Mouse (Mus musculus) spleen, adult 2 months (tissue): ENCODE measurements around the gene Myo1d. TPM values are rescaled to one million over a fixed set of nuclear protein-coding genes. Genes with fewer than 3 reads are reported as not detected.

ENCODE experiments used
- DNase-seq, 2 experiments: peaks; one replicate each; pipeline versions ENCODE4 v3.0.0 to v3.0.0-alpha.2; 2012 to 2021; ENCODE audit warnings: low spot score in 2 of 2, low read depth in 1 of 2
- H3K27ac ChIP-seq: fragments of 200-500 bp; 2 replicates; pipeline ENCODE4 v1.5.1; 2012; ENCODE audit warnings: low read length, inconsistent platforms; ENCODE audit not compliant: insufficient read depth
- H3K27me3 ChIP-seq: fragments of 200-500 bp; 2 replicates; pipeline ENCODE4 v1.6.1; 2012; ENCODE audit warnings: mild to moderate bottlenecking, moderate library complexity, low read length, inconsistent platforms; ENCODE audit not compliant: control insufficient read depth, insufficient read depth
- H3K36me3 ChIP-seq: fragments of 200-500 bp; 2 replicates; pipeline ENCODE4 v1.6.1; 2012; ENCODE audit warnings: mild to moderate bottlenecking, low read length, inconsistent platforms; ENCODE audit not compliant: control insufficient read depth, insufficient read depth
- H3K4me1 ChIP-seq: fragments of 200-500 bp; 2 replicates; pipeline ENCODE4 v1.6.1; 2011; ENCODE audit warnings: inconsistent platforms; ENCODE audit not compliant: control insufficient read depth, insufficient read depth, insufficient read length
- H3K4me3 ChIP-seq: fragments of 200-500 bp; 2 replicates; pipeline ENCODE4 v1.5.1; 2011; ENCODE audit warnings: mild to moderate bottlenecking, inconsistent platforms; ENCODE audit not compliant: insufficient read depth, insufficient read length; ENCODE audit errors: extremely low read depth
- CTCF ChIP-seq: fragments of 200-500 bp; IDR thresholded peaks from 2 replicates; pipeline ENCODE4 v1.5.1; 2011; ENCODE audit warnings: mild to moderate bottlenecking, inconsistent platforms; ENCODE audit not compliant: insufficient read depth, insufficient read length, insufficient replicate concordance; ENCODE audit errors: extremely low read depth
- POLR2A ChIP-seq: fragments of 200-500 bp; IDR thresholded peaks from 2 replicates; pipeline ENCODE4 v1.6.1; 2011; ENCODE audit warnings: low read depth, low read length, inconsistent platforms
- WGBS: fragments of 180-500 bp; shearing (Covaris S2); methylation state at CpG from one replicate; pipeline ENCODE4 v1.1.7; 2018; 5-methylcytosine and 5-hydroxymethylcytosine counted together
- polyA plus RNA-seq: library from polyadenylated mRNA; depleted of rRNA; stranded (reverse); fragments of >200 nt; gene quantifications from 2 replicates; pipeline ENCODE4 v1.2.3, GENCODE M21; 2012

Myo1d gene
- polyA plus RNA-seq, 1 experiment = 6.2 TPM

- DNase-seq = no peak
- Histone ChIP-seq H3K27ac (no peak overlapping the region), H3K36me3 (no peaks in the 10 kb centered on the region), H3K27me3 (peaks cover 4% of the 10 kb centered on the region; the same call in 1 of the 2 replicates), H3K4me3 (no peak overlapping the region), H3K4me1 (peaks cover 9% of the 10 kb centered on the region)
- WGBS = 75% methylated on average over 7 of the region's 7 CpGs
- no peak for TF ChIP-seq CTCF
- TF ChIP-seq POLR2A = no peak
Measured at GRCm38 (mm10) chr11:80783460-80783859, 3.6 kb upstream of the Myo1d start.

DNA sequence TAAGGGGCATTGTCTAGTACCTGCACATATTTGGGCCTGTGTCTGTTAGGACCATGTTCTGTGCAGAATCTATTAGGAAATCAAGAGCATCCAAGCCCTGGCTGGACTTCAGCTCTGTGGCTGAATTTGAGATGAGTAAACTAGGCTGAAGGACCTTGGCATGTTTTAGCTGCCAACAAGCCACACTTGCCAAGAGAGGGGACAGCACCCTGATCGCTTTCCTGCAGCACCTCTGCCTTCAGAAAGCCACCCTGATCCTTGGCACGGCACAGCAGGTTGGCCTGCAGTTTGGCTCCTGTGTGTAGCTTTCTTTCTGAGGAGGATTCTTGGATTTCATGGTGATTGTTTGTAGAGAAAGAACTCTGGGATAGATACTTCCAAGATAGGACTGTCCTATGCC, 1.7 kb upstream of the Myo1d start:
- TF ChIP-seq POLR2A (no peak), CTCF (no peak)
- no peak for DNase-seq
- peaks cover 9% of the 10 kb centered on the region for H3K4me1 ChIP-seq
- no peak overlapping the region for H3K27ac ChIP-seq
- peaks cover 4% of the 10 kb centered on the region; the same call in 1 of the 2 replicates for H3K27me3 ChIP-seq
- WGBS = 97% methylated on average over 2 of the region's 2 CpGs
- H3K4me3 ChIP-seq = no peak overlapping the region
- no peaks in the 10 kb centered on the region for H3K36me3 ChIP-seq

- TF ChIP-seq CTCF (no peak), POLR2A (no peak)
- no peak for DNase-seq
- Histone ChIP-seq H3K4me3 (peak overlapping the region; percentile 76), H3K36me3 (no peaks in the 10 kb centered on the region), H3K27ac (peak overlapping the region; percentile 62; the same call in 1 of the 2 replicates), H3K27me3 (peaks cover 4% of the 10 kb centered on the region; the same call in 1 of the 2 replicates), H3K4me1 (peaks cover 9% of the 10 kb centered on the region)
- 7% methylated on average over 18 of the region's 18 CpGs for WGBS
Measured at GRCm38 (mm10) chr11:80778916-80779526, 804 bp downstream of the Myo1d start.

DNA sequence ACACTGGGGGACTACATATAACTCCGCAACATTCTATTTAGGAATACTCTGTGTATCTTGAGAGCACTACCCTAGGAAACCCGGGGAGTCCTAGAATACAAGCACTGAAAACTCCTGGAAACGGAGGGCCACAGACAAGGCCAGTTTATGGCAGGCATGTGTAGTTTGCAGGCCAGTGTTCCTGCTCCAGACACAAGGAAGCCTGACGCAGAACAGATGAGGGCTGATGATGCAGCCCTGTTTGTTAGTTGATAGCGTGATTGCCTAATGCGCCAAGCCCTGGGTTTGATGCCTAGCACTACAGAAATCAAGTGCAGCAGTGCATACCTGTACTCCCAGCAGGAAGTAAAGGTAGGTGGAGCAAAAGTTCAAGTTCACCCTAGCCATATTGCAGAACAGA, 1.7 kb downstream of the Myo1d start:
- Histone ChIP-seq H3K27me3 (peaks cover 4% of the 10 kb centered on the region; the same call in 1 of the 2 replicates), H3K4me1 (peaks cover 9% of the 10 kb centered on the region), H3K36me3 (no peaks in the 10 kb centered on the region), H3K27ac (no peak overlapping the region), H3K4me3 (no peak overlapping the region)
- no peak for TF ChIP-seq POLR2A
- TF ChIP-seq CTCF = no peak
- WGBS = 82% methylated on average over 6 of the region's 6 CpGs
- DNase-seq = no peak

GRCm38 (mm10) chr11:80777708-80778107, 2.1 kb downstream of the Myo1d start:
- Histone ChIP-seq H3K27me3 (peaks cover 4% of the 10 kb centered on the region; the same call in 1 of the 2 replicates), H3K36me3 (no peaks in the 10 kb centered on the region), H3K4me1 (peaks cover 9% of the 10 kb centered on the region), H3K4me3 (no peak overlapping the region), H3K27ac (no peak overlapping the region)
- WGBS = 91% methylated on average over 2 of the region's 2 CpGs
- TF ChIP-seq CTCF (no peak), POLR2A (no peak)
- no peak for DNase-seq

GRCm38 (mm10) chr11:80775535-80775934, 4.3 kb downstream of the Myo1d start:
- TF ChIP-seq POLR2A (no peak), CTCF (no peak)
- 88% methylated on average over 3 of the region's 3 CpGs for WGBS

DNA sequence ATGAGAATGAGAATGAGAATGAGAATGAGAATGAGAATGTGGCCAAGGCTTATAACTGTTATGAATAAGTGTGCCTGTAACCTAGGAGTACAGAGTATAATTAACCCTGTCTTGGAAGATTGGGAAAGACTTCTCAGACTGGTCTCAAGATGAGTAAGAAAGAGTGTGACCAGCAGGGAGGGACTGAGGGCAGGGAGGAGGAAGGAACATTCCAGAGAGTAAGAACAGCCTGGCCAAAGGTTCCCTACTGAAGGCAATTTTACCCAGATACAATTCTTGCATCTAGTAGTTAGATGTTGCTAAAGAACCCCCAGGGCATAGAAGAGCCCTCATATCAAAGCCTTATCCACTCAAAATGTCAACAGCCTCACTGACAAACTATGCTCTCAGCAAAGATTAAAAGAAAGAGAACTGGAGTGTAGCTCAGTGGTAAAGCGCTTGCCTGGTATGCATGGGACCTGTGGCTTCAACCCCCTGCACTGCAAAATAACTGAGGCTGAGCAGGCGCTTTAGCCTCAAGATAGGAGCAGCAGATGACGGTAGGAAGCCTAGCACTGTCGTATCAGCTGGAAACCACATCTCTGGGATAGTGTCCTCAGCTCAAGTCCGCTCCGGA, 7.1 kb downstream of the Myo1d start:
- H3K27me3 ChIP-seq = no peaks in the 10 kb centered on the region
- H3K27ac ChIP-seq = no peak overlapping the region
- WGBS = 89% methylated on average over 6 of the region's 6 CpGs
- H3K4me3 ChIP-seq = no peak overlapping the region
- H3K36me3 ChIP-seq = no peaks in the 10 kb centered on the region
- DNase-seq = no peak
- no peaks in the 10 kb centered on the region for H3K4me1 ChIP-seq
- no peak for TF ChIP-seq POLR2A
- no peak for TF ChIP-seq CTCF

More at GRCm38 (mm10) chr11:80775535-80775934, 4.3 kb downstream of the Myo1d start:
- H3K27ac ChIP-seq = no peak overlapping the region
- H3K4me3 ChIP-seq = no peak overlapping the region
- peaks cover 4% of the 10 kb centered on the region; the same call in 1 of the 2 replicates for H3K27me3 ChIP-seq
- peaks cover 9% of the 10 kb centered on the region for H3K4me1 ChIP-seq
- H3K36me3 ChIP-seq = no peaks in the 10 kb centered on the region
- DNase-seq = no peak
